Mouse (Mus musculus) forebrain, embryonic 11.5 days (tissue): ENCODE measurements at regions not wholly inside any gene's neighbourhood (a gene's known extent, or its start where the extent isn't known, plus 50 kb on each side); places are given as distances from the start of the nearest gene placed in this dataset.

Experiments used
- ATAC-seq: fragments of 200-750 bp; cut with Nextera tagmentation; replicated peaks from 2 replicates; pipeline ENCODE4 v1.8.0; 2017; ENCODE audit warnings: moderate TSS enrichment; ENCODE audit not compliant: low FRiP score
- DNase-seq: peaks from one replicate; pipeline ENCODE4 v3.0.0-alpha.2; 2017; ENCODE audit warnings: low spot score
- H3K27ac ChIP-seq: fragments of 300-500 bp; sonication (generic); 2 replicates; pipeline ENCODE4 v1.5.1; 2014; ENCODE audit warnings: low read depth, low read length
- H3K27me3 ChIP-seq: fragments of 300-500 bp; sonication (generic); 2 replicates; pipeline ENCODE4 v1.6.1; 2014; ENCODE audit warnings: mild to moderate bottlenecking, low read length, mixed read lengths; ENCODE audit not compliant: control insufficient read depth, insufficient read depth
- H3K36me3 ChIP-seq: fragments of 300-500 bp; sonication (generic); 2 replicates; pipeline ENCODE4 v1.6.1; 2014; ENCODE audit warnings: mild to moderate bottlenecking, low read length, moderate library complexity, mixed read lengths; ENCODE audit not compliant: control insufficient read depth, insufficient read depth
- H3K4me1 ChIP-seq: fragments of 300-500 bp; sonication (generic); replicated peaks from 2 replicates; pipeline ENCODE4 v1.6.1; 2014; ENCODE audit warnings: low read length, mixed read lengths; ENCODE audit not compliant: control insufficient read depth, insufficient read depth
- H3K4me2 ChIP-seq: fragments of 300-500 bp; sonication (generic); 2 replicates; pipeline ENCODE4 v1.6.1; 2014; ENCODE audit warnings: low read depth, mild to moderate bottlenecking, low read length, moderate library complexity, mixed read lengths; ENCODE audit not compliant: severe bottlenecking
- H3K4me3 ChIP-seq: fragments of 300-500 bp; sonication (generic); 2 replicates; pipeline ENCODE4 v1.5.1; 2014; ENCODE audit warnings: low read depth, low read length
- H3K9ac ChIP-seq: fragments of 300-500 bp; sonication (generic); 2 replicates; pipeline ENCODE4 v1.6.1; 2014; ENCODE audit warnings: low read length
- H3K9me3 ChIP-seq: fragments of 300-500 bp; sonication (generic); 2 replicates; pipeline ENCODE4 v1.6.1; 2016; ENCODE audit warnings: low read length, mixed read lengths; ENCODE audit not compliant: control insufficient read depth
- whole genome bisulfite sequencing: fragments of 180-500 bp; shearing (Covaris S2); extraction: QIAGEN DNeasy Blood & Tissue Kit; methylation state at CpG from one replicate; pipeline ENCODE4 v1.1.7; 2014; 5-methylcytosine and 5-hydroxymethylcytosine counted together

GRCm38 (mm10) chr17:61337094-61337493 lies 1544.0 kb downstream of the Efna5 start:
- H3K4me1 ChIP-seq: no peaks in the 10 kb centered on the region
- ATAC-seq: no peak

DNA sequence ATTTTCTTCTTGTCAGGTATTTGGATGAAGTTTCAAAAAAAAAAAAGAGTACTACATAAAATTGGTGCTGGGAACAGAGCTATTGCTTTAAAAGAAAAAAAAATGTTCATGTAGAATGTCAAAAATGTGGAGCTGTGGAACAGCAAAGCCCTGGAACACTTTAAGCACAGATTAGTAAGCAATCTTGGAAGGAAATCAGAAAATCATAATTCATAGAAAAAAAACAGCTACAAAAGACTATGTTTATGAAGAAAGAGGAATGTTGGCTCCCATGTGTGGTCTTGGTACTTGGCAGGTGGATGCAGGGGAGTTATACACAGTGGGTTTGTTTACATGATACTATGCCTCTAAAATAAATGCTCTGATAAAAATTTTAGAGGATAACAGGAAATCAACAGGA lies 1555.7 kb downstream of the Efna5 start:
- Histone ChIP-seq H3K9ac (no peak overlapping the region), H3K36me3 (no peaks in the 10 kb centered on the region), H3K4me3 (no peak overlapping the region), H3K27ac (no peak overlapping the region), H3K27me3 (no peaks in the 10 kb centered on the region), H3K4me2 (no peak overlapping the region), H3K9me3 (no peaks in the 10 kb centered on the region), H3K4me1 (no peaks in the 10 kb centered on the region)
- ATAC-seq (no peak), DNase-seq (no peak)

More at GRCm38 (mm10) chr17:61337094-61337493, 1544.0 kb downstream of the Efna5 start:
- DNase-seq: no peak
- H3K4me2 ChIP-seq: no peak overlapping the region
- no peak overlapping the region for H3K9ac ChIP-seq
- WGBS: 88% methylated on average over 4 of the region's 4 CpGs
- H3K36me3 ChIP-seq: no peaks in the 10 kb centered on the region
- no peaks in the 10 kb centered on the region for H3K9me3 ChIP-seq
- no peak overlapping the region for H3K27ac ChIP-seq
- H3K4me3 ChIP-seq: no peak overlapping the region
- no peaks in the 10 kb centered on the region for H3K27me3 ChIP-seq

GRCm38 (mm10) chr17:61320865-61321264 lies 1560.3 kb downstream of the Efna5 start:
- H3K36me3 ChIP-seq: no peaks in the 10 kb centered on the region
- H3K27ac ChIP-seq: no peak overlapping the region
- DNase-seq (no peak), ATAC-seq (no peak)
- no peaks in the 10 kb centered on the region for H3K9me3 ChIP-seq
- H3K4me2 ChIP-seq: no peak overlapping the region
- WGBS: 65% methylated on average over 4 of the region's 4 CpGs
- H3K9ac ChIP-seq: no peak overlapping the region
- H3K4me1 ChIP-seq: no peaks in the 10 kb centered on the region
- H3K4me3 ChIP-seq: no peak overlapping the region
- no peaks in the 10 kb centered on the region for H3K27me3 ChIP-seq

GRCm38 (mm10) chr17:61313424-61313823 lies 1567.7 kb downstream of the Efna5 start:
- DNase-seq (no peak), ATAC-seq (no peak)
- WGBS: 95% methylated on average over 2 of the region's 2 CpGs
- Histone ChIP-seq H3K27me3 (no peaks in the 10 kb centered on the region), H3K9ac (no peak overlapping the region), H3K4me2 (no peak overlapping the region), H3K36me3 (no peaks in the 10 kb centered on the region), H3K4me1 (no peaks in the 10 kb centered on the region), H3K27ac (no peak overlapping the region), H3K9me3 (no peaks in the 10 kb centered on the region), H3K4me3 (no peak overlapping the region)

- DNase-seq (no peak), ATAC-seq (no peak)
- Histone ChIP-seq H3K9ac (no peak overlapping the region), H3K36me3 (no peaks in the 10 kb centered on the region), H3K4me1 (no peaks in the 10 kb centered on the region), H3K27me3 (no peaks in the 10 kb centered on the region), H3K27ac (no peak overlapping the region), H3K9me3 (no peaks in the 10 kb centered on the region), H3K4me2 (no peak overlapping the region), H3K4me3 (no peak overlapping the region)
- WGBS: 91% methylated on average over 4 of the region's 4 CpGs
Observed at GRCm38 (mm10) chr17:61311189-61311588, 1569.9 kb downstream of the Efna5 start.

DNA sequence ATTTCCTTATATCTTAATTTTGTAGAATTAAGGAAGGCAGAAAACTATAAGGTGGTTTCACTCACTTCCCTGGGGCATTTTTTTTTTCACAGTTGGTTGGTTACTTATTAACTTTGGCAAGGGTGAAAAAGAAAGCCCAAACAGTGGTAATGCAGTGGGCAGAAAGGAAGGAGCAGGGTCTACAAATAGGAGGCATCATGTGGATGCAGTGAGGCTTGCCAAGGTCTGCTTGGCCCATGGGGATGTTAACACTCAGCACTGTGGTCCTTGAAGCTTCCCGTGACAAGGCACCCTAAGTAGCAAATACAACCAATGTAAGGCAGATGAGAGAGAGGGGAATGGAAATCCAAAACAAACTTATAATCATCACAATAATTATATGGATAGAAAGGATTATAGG lies 1577.5 kb downstream of the Efna5 start:
- WGBS: 76% methylated on average over 1 of the region's 1 CpGs
- Histone ChIP-seq H3K4me1 (no peaks in the 10 kb centered on the region), H3K27me3 (no peaks in the 10 kb centered on the region), H3K9me3 (no peaks in the 10 kb centered on the region), H3K4me2 (no peak overlapping the region), H3K27ac (no peak overlapping the region), H3K36me3 (no peaks in the 10 kb centered on the region), H3K9ac (no peak overlapping the region), H3K4me3 (no peak overlapping the region)
- ATAC-seq (no peak), DNase-seq (no peak)

DNA sequence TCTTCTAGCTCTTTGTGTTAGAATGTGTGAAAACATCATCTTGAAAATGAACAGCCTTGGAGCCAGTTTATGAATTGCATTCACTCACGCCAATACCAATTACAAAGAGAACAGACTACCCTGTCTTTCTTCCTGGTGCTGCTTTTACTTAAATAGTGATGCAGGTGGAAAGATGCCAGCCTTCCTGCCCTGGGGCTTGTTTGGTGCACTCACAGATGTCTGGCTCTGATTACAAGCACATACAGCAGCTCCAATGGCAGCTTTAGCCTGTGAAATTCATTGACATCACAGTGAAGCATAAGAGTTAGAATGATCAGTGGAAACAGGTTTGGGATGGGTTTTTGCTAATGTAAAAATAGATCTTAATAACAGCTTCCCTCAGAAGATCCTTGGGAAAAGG lies 1579.1 kb downstream of the Efna5 start:
- H3K9ac ChIP-seq: no peak overlapping the region
- H3K27ac ChIP-seq: no peak overlapping the region
- no peak overlapping the region for H3K4me2 ChIP-seq
- no peaks in the 10 kb centered on the region for H3K27me3 ChIP-seq
- H3K9me3 ChIP-seq: no peaks in the 10 kb centered on the region
- no peaks in the 10 kb centered on the region for H3K36me3 ChIP-seq
- no peak overlapping the region for H3K4me3 ChIP-seq
- DNase-seq: no peak
- no peak for ATAC-seq
- WGBS: 67% methylated on average over 1 of the region's 1 CpGs
- no peaks in the 10 kb centered on the region for H3K4me1 ChIP-seq

DNA sequence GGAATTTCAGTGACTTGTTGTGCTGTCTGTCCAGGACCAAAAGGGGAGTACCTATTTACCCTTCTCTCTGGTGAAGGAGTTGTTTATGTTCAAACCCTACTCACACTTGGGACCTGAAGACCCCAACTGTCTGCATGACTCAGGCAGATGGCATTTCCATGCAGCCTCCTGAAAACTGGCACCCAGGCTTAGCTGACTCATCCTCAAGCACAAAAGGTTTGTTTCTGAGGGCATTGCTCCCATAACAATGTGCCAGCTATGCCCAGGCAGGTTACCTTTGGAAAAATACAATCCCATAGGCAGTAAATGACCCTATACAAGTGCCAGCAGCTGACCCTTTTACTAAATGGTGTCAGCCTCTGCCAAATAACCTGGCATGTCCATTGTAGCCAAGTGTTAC lies 1579.9 kb downstream of the Efna5 start:
- no peak for ATAC-seq
- no peak overlapping the region for H3K4me3 ChIP-seq
- no peaks in the 10 kb centered on the region for H3K9me3 ChIP-seq
- H3K9ac ChIP-seq: no peak overlapping the region
- no peak overlapping the region for H3K27ac ChIP-seq
- no peak overlapping the region for H3K4me2 ChIP-seq
- no peaks in the 10 kb centered on the region for H3K27me3 ChIP-seq
- H3K36me3 ChIP-seq: no peaks in the 10 kb centered on the region
- no peaks in the 10 kb centered on the region for H3K4me1 ChIP-seq
- DNase-seq: no peak

DNA sequence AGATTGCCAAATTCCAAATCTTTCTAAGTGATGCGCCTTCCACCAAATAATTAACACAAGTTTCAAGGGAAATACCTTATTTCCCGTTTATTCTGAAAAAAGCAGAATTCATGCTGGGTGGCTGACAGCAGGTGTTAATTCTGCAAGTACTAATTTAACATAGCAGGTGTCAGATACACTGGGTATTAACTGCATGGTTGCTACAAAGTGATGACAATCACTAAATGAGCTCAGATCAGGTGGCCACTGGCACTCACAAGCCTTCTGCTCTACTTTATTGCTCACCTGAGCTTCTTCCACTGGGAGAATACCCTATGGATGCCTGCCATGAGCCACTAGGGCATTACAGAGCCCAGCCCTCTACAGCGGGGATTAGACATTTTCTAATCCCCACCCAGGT lies 1590.0 kb downstream of the Efna5 start:
- no peaks in the 10 kb centered on the region for H3K27me3 ChIP-seq
- no peaks in the 10 kb centered on the region for H3K36me3 ChIP-seq
- no peak overlapping the region for H3K4me3 ChIP-seq
- H3K27ac ChIP-seq: no peak overlapping the region
- H3K4me1 ChIP-seq: no peaks in the 10 kb centered on the region
- no peak overlapping the region for H3K4me2 ChIP-seq
- ATAC-seq (no peak), DNase-seq (no peak)
- no peaks in the 10 kb centered on the region for H3K9me3 ChIP-seq
- WGBS: 74% methylated on average over 3 of the region's 3 CpGs
- H3K9ac ChIP-seq: no peak overlapping the region
